Mouse (Mus musculus) cerebellum, adult 11-12 months (tissue): ENCODE measurements at regions not wholly inside any gene's neighbourhood (a gene's known extent, or its start where the extent isn't known, plus 50 kb on each side); places are given as distances from the start of the nearest gene placed in this dataset.
A peak's percentile ranks its signal among the peaks of the same experiment; 100 is the strongest.

Experiments used
- DNase-seq: peaks from one replicate; pipeline ENCODE4 v3.0.0; 2022

GRCm38 (mm10) chr7:111420698-111421097 lies 337.9 kb upstream of the Eif4g2 start:
- DNase-seq, result no peak

- no peak for DNase-seq
Observed at GRCm38 (mm10) chr7:111417735-111418134, 334.9 kb upstream of the Eif4g2 start.

DNA sequence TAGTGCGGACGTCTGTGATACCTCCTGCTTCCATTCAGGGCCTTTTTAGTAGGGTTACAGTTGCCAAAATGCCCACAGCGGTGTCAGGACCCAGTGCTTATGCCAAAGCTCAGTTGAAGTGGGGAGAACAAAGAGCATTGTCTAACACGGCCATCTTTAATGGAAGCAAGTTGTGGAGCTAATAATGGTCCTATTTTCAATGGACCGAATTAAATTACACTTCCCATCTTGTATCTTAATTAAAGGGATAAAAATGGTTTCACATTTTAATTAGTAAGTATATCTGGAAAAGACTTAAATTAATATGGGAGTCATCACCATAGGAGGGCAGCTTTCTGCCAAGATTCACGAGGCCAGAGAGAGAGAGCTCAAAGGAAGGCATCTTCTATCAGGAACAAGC lies 333.2 kb upstream of the Eif4g2 start:
- no peak for DNase-seq

DNA sequence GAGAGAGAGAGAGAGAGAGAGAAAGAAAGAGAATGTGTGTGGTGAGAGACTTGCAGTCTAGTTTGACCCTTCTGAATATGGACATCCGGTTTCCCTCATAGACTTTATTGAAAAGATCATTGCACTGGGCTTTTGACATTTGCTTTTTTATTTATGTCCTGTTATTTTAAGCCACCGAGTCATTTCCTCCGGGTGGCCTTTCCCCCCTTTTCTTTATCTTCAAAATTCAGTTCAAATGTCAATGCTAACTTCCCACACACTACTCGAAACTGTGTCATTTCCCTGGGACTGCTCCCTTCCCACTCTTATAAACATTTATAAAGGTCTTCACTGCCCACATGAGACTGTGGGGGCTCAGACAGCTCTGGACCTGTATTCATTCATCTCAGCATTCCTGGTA lies 330.9 kb upstream of the Eif4g2 start:
- no peak for DNase-seq

DNA sequence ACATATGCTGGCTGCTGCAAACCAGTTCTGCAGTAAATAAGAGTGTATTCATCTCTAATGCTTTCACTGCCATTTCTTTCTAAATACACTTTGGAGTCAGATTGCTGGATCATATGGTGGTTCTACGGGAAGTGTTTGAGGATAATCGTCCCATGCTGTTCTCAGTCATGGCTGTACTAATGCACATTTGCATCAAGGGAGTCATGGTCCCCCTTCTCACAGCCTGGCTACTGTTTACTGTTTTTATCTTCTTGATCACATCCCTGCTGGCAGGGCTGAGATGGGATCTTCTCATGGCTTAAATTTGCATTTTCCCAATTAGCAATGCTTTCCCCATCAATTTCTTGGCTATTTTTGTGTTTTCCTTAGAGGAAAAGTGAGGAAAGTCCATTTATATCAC lies 330.1 kb upstream of the Eif4g2 start:
- DNase-seq, result no peak

- no peak for DNase-seq
Observed at GRCm38 (mm10) chr7:111411386-111411960, 328.6 kb upstream of the Eif4g2 start.

GRCm38 (mm10) chr7:111395972-111396371 lies 313.1 kb upstream of the Eif4g2 start:
- no peak for DNase-seq

DNA sequence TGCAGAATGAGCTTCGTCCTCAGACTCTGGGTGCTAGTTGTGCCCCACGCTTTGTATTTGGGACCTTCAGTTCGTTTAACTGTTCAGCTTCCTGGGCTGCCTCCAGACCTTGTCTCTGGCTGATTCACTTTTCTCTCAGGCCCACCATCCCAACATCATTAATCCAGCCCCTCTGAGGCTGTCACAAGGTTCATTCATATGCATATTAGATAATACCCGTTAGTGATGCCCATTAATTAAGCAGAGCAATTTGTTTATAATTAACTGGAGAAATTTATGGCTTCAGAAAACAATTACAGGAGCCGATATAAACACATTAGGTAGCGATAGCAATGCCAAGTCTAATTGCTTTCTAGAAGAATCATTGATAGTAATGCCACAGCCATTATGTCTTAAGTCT lies 312.3 kb upstream of the Eif4g2 start:
- DNase-seq, result no peak

DNA sequence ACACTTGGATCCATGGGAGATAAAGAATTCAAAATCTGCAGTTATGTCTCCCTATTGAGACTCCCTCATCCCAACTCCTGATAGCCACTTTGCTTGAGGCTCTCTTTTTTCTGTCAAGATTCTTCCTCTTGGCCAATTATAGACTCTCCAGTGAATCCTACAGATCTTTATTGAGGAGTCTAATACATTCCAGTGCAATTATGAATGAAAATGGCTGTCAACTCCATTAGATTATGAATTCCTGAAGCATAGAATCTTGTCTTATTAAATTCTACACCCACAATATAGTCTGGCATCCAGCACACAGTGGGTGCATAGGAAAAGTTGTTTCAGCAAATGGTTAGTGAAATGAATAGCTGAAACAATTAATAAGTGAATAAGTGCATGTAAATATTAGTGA lies 311.0 kb upstream of the Eif4g2 start:
- no peak for DNase-seq

- DNase-seq, result no peak
Observed at GRCm38 (mm10) chr7:111389690-111390089, 306.9 kb upstream of the Eif4g2 start.

DNA sequence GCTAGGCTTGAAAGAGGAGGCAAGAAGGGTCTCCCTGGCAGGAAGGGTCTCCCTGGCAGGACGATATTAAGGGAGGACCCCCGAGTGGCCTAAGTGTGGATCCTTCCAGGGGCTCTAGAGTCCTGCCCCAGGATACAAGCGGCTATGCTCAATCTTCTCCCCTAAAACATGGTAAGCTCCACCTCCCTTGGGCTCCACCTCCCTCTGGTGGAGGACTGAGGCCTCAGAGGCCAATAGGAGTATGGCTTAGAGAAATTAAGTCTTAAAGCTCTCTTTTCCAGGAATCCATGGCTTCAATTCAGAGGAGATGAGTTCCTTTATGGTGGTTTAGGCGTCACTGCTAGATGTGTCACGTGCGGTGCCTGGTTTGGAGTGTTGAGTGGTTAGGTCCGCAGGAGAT lies 291.7 kb upstream of the Eif4g2 start:
- no peak for DNase-seq

DNA sequence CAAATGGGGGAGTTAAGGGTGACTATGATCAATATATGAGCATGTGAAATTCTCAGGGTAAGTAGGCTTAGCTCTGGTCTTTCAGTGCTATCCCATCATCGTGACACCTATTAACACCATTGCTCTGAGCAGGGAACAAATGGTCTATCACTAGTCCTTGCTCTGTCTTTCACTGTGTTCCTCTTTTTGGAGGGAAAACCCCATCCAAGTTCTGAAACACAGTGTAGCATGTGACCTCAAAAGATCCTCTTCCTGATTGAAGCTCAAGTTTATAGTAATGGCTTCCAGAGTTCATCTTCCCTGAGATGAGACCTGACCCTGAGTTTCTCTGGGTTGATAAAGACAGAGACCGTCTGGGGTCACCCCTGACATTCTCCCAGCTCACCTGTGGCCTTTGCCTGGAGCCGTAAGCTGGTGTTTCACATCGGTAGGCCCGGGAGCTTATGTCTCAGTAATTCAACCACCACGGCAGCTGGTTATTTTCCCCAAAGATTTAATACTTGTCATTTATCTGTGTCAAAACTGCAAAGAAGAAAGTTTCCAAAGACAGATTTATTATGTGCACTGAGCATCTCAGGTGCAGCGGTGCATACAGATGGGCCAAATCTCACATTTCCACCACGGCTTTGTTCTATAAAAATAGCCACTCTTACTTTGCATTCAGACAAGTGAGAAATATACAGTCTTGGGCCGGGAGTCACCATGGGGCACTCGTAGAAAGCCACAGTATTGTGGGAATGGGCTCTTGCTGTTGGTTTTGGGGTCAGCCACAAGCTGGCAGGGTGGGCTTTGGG lies 290.7 kb upstream of the Eif4g2 start:
- DNase-seq, result no peak

- DNase-seq, result peak; percentile 4
Observed at GRCm38 (mm10) chr7:111370421-111370887, 287.6 kb upstream of the Eif4g2 start.

- DNase-seq, result no peak
Observed at GRCm38 (mm10) chr7:111368296-111369004, 285.6 kb upstream of the Eif4g2 start.

DNA sequence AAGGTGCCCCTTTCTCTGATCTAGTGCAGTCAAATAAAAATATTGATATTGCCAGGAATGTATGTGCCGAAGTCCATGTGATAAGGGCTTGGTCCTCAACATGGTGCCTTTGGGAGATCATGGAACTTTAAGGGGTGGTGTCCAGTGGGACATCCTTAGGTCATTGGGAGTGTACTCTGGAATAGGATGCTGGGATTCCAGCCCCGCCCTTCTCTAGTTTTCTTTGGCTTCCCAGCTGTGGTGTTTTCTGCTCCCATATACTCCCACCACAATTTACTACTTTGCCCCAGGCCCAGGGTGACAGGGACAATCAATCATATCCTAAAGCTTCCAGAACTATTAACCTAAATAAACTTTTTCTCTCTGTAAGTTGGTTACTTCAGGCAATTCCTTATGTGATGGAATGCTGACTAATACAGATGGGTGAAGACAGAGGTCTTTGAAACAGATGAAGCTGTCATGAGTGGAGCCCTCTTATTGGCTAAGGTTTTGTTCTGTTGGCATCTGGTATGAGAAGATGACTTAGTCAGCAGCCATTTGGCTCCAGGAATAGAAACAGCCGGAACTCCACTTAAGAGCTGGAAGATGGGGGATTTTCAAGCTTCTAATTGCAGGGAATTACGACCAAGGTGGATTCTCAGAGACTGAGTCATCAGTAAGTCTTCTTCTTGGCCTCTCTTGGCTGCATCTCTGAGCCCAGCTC lies 284.3 kb upstream of the Eif4g2 start:
- DNase-seq, result no peak

DNA sequence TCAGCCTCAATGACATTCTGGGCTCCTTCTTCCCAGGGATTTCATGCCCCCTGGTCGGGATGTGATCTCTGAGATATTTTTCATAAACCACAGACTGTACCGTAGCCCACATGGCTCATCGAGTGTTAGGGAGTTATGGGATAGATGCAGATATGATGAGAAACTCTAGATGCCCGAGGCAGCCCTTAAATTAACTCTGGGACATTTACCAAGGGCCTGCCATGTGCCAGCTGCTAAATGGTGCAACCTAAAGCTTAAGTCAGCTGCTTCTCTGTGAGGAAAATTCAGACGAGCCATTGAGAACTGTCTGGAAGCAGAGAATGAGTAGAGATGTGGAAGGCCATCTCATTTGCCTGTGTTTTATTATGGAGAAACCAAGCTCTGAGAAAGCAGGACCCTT lies 282.6 kb upstream of the Eif4g2 start:
- DNase-seq, result no peak

- no peak for DNase-seq
Observed at GRCm38 (mm10) chr7:111363206-111363605, 280.4 kb upstream of the Eif4g2 start.

DNA sequence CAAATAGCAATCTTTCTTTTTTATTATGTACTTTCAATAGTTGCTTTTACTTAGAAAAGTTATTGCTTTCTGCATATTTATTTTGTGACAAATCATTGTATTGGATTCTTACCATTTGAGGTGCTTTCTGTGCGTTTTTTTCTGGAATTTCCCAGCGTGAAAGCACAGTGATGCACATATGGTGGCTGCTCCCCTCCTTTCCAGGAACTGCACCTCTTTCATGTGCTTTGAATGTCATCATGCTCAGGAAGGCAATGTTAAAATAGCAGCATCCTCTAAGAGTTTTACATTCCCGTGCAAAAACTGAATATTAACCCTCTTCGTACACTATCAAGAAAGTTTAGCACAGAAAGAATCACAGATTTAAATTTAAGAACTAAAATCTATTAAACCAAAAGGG lies 279.8 kb upstream of the Eif4g2 start:
- no peak for DNase-seq

DNA sequence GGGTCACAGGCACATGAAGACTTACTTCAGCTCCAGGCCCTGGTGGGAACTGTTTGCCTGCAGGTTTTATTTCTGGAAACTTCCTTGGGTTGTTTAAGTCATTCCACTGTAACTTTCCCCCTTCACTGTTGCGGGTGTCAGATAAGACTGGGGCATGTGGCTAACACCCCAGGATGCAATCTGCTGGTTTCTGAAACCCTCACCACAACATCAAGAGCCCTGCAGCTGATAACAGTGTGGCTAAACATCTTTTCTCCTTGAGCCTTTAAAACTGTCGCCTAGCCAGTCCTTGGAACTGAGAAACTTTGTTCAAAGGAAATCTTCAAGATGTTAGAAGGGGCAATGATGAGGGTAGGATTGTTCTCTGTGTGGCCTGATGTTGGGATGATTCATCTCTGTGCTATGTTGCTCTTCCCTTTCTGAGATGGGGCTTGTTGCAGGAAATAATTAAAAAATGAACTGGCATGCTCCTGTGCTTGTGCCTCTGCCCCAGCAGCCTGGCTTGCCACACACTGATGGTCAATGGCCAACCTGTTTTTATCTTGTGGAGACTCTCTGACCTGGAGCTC lies 272.3 kb upstream of the Eif4g2 start:
- DNase-seq, result no peak

- no peak for DNase-seq
Observed at GRCm38 (mm10) chr7:111354066-111354465, 271.2 kb upstream of the Eif4g2 start.

GRCm38 (mm10) chr7:111352176-111352575 lies 269.3 kb upstream of the Eif4g2 start:
- DNase-seq, result no peak

- DNase-seq, result no peak
Observed at GRCm38 (mm10) chr7:111345117-111345516, 262.3 kb upstream of the Eif4g2 start.

DNA sequence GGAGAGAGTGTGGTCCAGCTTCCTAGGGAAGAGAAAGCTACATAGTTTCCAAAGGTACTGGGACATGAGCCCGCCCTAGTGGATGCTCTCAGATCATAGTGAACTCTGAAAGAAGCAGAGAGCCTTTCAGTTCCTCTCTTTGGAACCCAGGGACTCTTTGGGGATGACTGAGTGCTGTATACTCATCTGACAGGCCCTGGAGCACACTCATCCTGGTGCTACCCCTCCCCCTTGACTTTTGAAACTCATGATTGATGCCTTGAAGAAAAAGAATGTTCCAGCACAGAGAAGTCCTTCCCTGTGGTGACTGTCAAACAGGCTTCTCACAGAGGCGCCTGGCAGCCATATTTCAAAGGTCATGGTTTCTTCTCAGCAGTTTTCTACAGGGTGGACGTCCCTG lies 254.2 kb upstream of the Eif4g2 start:
- no peak for DNase-seq
